Mouse (Mus musculus) hindbrain, embryonic 12.5 days (tissue): ENCODE data around the gene Sf3b5. TPM values are rescaled to one million over a fixed set of nuclear protein-coding genes. Genes with fewer than 3 reads are reported as not detected.
"Not testable (repeated sequence)": the region's sequence is repeated elsewhere in the genome, so short reads cannot be mapped to it uniquely, and the experiment has no call there.

Experiments used
- ATAC-seq: fragments of 200-750 bp; cut with Nextera tagmentation; 2 replicates; pipeline ENCODE4 v1.8.0; 2017; ENCODE audit warnings: moderate TSS enrichment; ENCODE audit not compliant: low FRiP score
- H3K27ac ChIP-seq: fragments of 300-500 bp; sonication (generic); 2 replicates; pipeline ENCODE4 v1.5.1; 2016; ENCODE audit warnings: mild to moderate bottlenecking
- H3K27me3 ChIP-seq: fragments of 300-500 bp; sonication (generic); 2 replicates; pipeline ENCODE4 v1.6.1; 2016; ENCODE audit warnings: mild to moderate bottlenecking
- H3K36me3 ChIP-seq: fragments of 300-500 bp; sonication (generic); 2 replicates; pipeline ENCODE4 v1.6.1; 2016; ENCODE audit warnings: mild to moderate bottlenecking
- H3K4me1 ChIP-seq: fragments of 300-500 bp; sonication (generic); 2 replicates; pipeline ENCODE4 v1.6.1; 2016
- H3K4me2 ChIP-seq: fragments of 300-500 bp; sonication (generic); replicated peaks from 2 replicates; pipeline ENCODE4 v1.6.1; 2016; ENCODE audit warnings: mild to moderate bottlenecking
- H3K4me3 ChIP-seq: fragments of 300-500 bp; sonication (generic); 2 replicates; pipeline ENCODE4 v1.5.1; 2016; ENCODE audit warnings: mild to moderate bottlenecking
- H3K9ac ChIP-seq: fragments of 300-500 bp; sonication (generic); 2 replicates; pipeline ENCODE4 v1.6.1; 2016; ENCODE audit warnings: mild to moderate bottlenecking, moderate library complexity
- H3K9me3 ChIP-seq: fragments of 300-500 bp; sonication (generic); replicated peaks from 2 replicates; pipeline ENCODE4 v1.6.1; 2016; ENCODE audit warnings: mild to moderate bottlenecking
- WGBS: fragments of 180-500 bp; shearing (Covaris S2); methylation state at CpG from one replicate; pipeline ENCODE4 v1.1.7; 2016; 5-methylcytosine and 5-hydroxymethylcytosine counted together
- polyA plus RNA-seq: library from polyadenylated mRNA; unstranded; fragments of >200 nt; fragmentation: Nextera tagmentation; extraction: Ambion mirVana; gene quantifications from 2 replicates; pipeline ENCODE4 v1.2.1, GENCODE M21; 2016

Sf3b5 gene
- polyA plus RNA-seq, 1 experiment from 2014 or later: 30.6 TPM

GRCm38 (mm10) chr10:13016573-13016972 is 11.4 kb downstream of the Sf3b5 start:
- 37% methylated on average over 4 of the region's 4 CpGs for WGBS
- no peak overlapping the region for H3K4me2 ChIP-seq
- ATAC-seq: peak; percentile 38; the same call in 1 of the 2 replicates
- H3K9me3 ChIP-seq: no peaks in the 10 kb centered on the region
- H3K9ac ChIP-seq: no peak overlapping the region
- no peaks in the 10 kb centered on the region for H3K36me3 ChIP-seq
- H3K27ac ChIP-seq: no peak overlapping the region
- H3K4me3 ChIP-seq: no peak overlapping the region
- H3K4me1 ChIP-seq: no peaks in the 10 kb centered on the region
- H3K27me3 ChIP-seq: no peaks in the 10 kb centered on the region

DNA sequence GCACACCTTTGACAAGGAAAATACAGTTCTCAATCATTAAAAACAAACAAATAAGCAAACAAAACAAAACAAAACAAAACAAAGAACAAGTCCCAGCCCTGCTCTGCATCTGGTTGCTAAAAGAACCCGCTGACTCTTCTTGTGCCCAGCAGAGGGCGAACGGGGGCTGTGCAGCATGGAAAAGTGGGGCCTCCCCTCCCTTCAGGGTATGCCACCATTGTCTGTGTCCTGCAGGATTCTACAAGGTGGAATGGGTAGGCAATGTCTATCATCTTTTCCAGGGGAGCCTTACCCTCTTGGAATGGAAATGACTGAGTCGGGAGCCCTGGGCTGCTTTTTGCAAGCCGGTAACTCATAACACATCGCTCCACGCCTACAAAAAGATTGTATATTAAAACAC is 13.4 kb downstream of the Sf3b5 start:
- Histone ChIP-seq H3K9ac (no peak overlapping the region), H3K9me3 (no peaks in the 10 kb centered on the region), H3K4me1 (no peaks in the 10 kb centered on the region), H3K27ac (no peak overlapping the region), H3K4me3 (no peak overlapping the region), H3K27me3 (no peaks in the 10 kb centered on the region), H3K36me3 (no peaks in the 10 kb centered on the region), H3K4me2 (no peak overlapping the region)
- 64% methylated on average over 7 of the region's 7 CpGs for WGBS
- peak; percentile 39 for ATAC-seq

DNA sequence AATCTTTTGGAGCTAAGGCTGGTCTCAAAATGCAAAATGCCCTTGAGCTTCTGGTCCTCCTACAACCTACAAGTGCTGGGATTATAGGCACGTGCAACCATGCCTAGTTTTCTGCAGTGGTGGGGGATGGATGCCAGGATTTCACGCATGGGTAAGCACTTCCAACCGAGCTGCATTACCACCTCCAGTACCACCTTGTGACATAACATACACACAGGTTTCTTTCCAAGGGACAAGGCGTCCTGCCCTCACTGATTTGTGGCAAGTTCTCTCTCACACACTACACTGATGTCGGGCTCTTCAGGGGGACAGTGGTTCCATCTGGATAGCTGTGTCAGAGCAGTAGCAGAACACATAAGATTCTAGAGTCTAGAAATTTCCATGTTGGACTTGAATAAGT is 13.9 kb downstream of the Sf3b5 start:
- H3K27ac ChIP-seq: no peak overlapping the region
- WGBS: 80% methylated on average over 5 of the region's 5 CpGs
- H3K27me3 ChIP-seq: no peaks in the 10 kb centered on the region
- H3K4me1 ChIP-seq: no peaks in the 10 kb centered on the region
- ATAC-seq: no peak
- H3K4me2 ChIP-seq: no peak overlapping the region
- H3K36me3 ChIP-seq: no peaks in the 10 kb centered on the region
- no peak overlapping the region for H3K9ac ChIP-seq
- H3K4me3 ChIP-seq: no peak overlapping the region
- no peaks in the 10 kb centered on the region for H3K9me3 ChIP-seq

GRCm38 (mm10) chr10:13022103-13022502 is 17.0 kb downstream of the Sf3b5 start:
- no peaks in the 10 kb centered on the region for H3K27me3 ChIP-seq
- 91% methylated on average over 4 of the region's 4 CpGs for WGBS
- no peaks in the 10 kb centered on the region for H3K9me3 ChIP-seq
- no peak overlapping the region for H3K27ac ChIP-seq
- H3K4me3 ChIP-seq: no peak overlapping the region
- no peak overlapping the region for H3K4me2 ChIP-seq
- H3K36me3 ChIP-seq: no peaks in the 10 kb centered on the region
- H3K4me1 ChIP-seq: no peaks in the 10 kb centered on the region
- no peak overlapping the region for H3K9ac ChIP-seq
- no peak for ATAC-seq

DNA sequence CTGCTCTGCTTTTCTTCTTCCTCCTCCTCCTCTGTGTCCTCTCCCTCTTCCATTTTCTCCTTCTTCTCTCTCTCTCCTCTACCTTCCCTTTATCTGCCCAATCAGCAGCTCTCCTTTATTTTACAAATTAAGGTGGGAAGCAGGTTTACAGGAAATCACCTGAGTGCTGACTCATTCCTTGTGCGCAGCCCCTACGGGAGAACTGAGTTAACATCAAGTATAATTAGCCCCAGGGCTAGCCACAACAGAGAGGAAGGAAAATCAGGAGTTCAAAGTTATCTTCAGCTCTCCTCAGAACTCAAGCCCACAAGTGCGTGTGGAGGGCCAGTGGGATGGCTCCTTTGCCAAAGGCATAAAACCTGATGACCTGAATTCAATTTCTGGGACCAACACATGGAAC is 18.8 kb downstream of the Sf3b5 start:
- H3K4me3 ChIP-seq, H3K27me3 ChIP-seq, H3K27ac ChIP-seq, H3K9ac ChIP-seq, H3K4me1 ChIP-seq, H3K36me3 ChIP-seq, H3K4me2 ChIP-seq, H3K9me3 ChIP-seq, ATAC-seq: not testable (repeated sequence)
- WGBS: 74% methylated on average over 3 of the region's 3 CpGs

- no peaks in the 10 kb centered on the region for H3K9me3 ChIP-seq
- H3K27me3 ChIP-seq: no peaks in the 10 kb centered on the region
- H3K4me2 ChIP-seq: no peak overlapping the region
- H3K4me1 ChIP-seq: no peaks in the 10 kb centered on the region
- 90% methylated on average over 5 of the region's 5 CpGs for WGBS
- ATAC-seq: no peak
- H3K27ac ChIP-seq: no peak overlapping the region
- no peak overlapping the region for H3K4me3 ChIP-seq
- H3K9ac ChIP-seq: no peak overlapping the region
- no peaks in the 10 kb centered on the region for H3K36me3 ChIP-seq
Measured at GRCm38 (mm10) chr10:13027702-13028101, 22.6 kb downstream of the Sf3b5 start.

- Histone ChIP-seq H3K4me3 (no peak overlapping the region), H3K27me3 (no peaks in the 10 kb centered on the region), H3K4me1 (no peaks in the 10 kb centered on the region), H3K9ac (no peak overlapping the region), H3K4me2 (no peak overlapping the region), H3K36me3 (no peaks in the 10 kb centered on the region), H3K27ac (no peak overlapping the region), H3K9me3 (no peaks in the 10 kb centered on the region)
- WGBS: 97% methylated on average over 1 of the region's 1 CpGs
- ATAC-seq: no peak
Measured at GRCm38 (mm10) chr10:13028215-13028614, 23.1 kb downstream of the Sf3b5 start.

- no peak for ATAC-seq
- Histone ChIP-seq H3K36me3 (no peaks in the 10 kb centered on the region), H3K27me3 (no peaks in the 10 kb centered on the region), H3K9ac (no peak overlapping the region), H3K27ac (no peak overlapping the region), H3K4me3 (no peak overlapping the region), H3K9me3 (no peaks in the 10 kb centered on the region), H3K4me1 (no peaks in the 10 kb centered on the region), H3K4me2 (no peak overlapping the region)
- WGBS: 88% methylated on average over 5 of the region's 5 CpGs
Measured at GRCm38 (mm10) chr10:13029416-13029815, 24.3 kb downstream of the Sf3b5 start.

DNA sequence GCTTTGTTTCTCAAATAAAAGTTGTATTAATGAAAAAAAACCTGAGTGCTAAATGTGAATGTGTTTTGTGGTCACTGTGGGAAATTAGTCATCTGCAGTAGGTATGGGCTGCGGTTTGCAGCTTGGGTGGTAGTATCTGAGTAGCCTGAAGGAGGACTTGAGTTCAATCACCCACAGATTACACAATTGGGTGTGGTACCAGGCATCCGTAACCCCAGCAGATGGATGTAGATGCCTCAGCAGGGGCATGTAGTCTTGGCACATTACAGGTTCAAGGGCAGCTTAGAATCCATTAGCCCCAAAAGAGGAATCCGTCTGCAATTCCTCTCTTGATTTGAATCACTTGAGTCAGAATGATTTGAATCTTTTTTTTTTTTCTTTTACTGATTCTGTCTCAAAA is 30.1 kb downstream of the Sf3b5 start:
- no peak overlapping the region for H3K27ac ChIP-seq
- no peaks in the 10 kb centered on the region for H3K27me3 ChIP-seq
- no peak overlapping the region for H3K9ac ChIP-seq
- H3K36me3 ChIP-seq: no peaks in the 10 kb centered on the region
- H3K9me3 ChIP-seq: no peaks in the 10 kb centered on the region
- H3K4me2 ChIP-seq: no peak overlapping the region
- no peak for ATAC-seq
- WGBS: 87% methylated on average over 3 of the region's 3 CpGs
- H3K4me3 ChIP-seq: no peak overlapping the region
- no peaks in the 10 kb centered on the region for H3K4me1 ChIP-seq

- no peak overlapping the region for H3K9ac ChIP-seq
- no peaks in the 10 kb centered on the region for H3K27me3 ChIP-seq
- no peaks in the 10 kb centered on the region for H3K9me3 ChIP-seq
- no peak overlapping the region for H3K4me2 ChIP-seq
- no peaks in the 10 kb centered on the region for H3K36me3 ChIP-seq
- no peak for ATAC-seq
- H3K4me3 ChIP-seq: no peak overlapping the region
- no peaks in the 10 kb centered on the region for H3K4me1 ChIP-seq
- 85% methylated on average over 5 of the region's 5 CpGs for WGBS
- no peak overlapping the region for H3K27ac ChIP-seq
Measured at GRCm38 (mm10) chr10:13039637-13040174, 34.6 kb downstream of the Sf3b5 start.

GRCm38 (mm10) chr10:13044659-13045058 is 39.5 kb downstream of the Sf3b5 start:
- no peaks in the 10 kb centered on the region for H3K9me3 ChIP-seq
- no peaks in the 10 kb centered on the region for H3K27me3 ChIP-seq
- H3K4me1 ChIP-seq: no peaks in the 10 kb centered on the region
- 86% methylated on average over 11 of the region's 11 CpGs for WGBS
- H3K36me3 ChIP-seq: no peaks in the 10 kb centered on the region
- H3K4me2 ChIP-seq: no peak overlapping the region
- no peak overlapping the region for H3K27ac ChIP-seq
- no peak overlapping the region for H3K9ac ChIP-seq
- no peak for ATAC-seq
- H3K4me3 ChIP-seq: no peak overlapping the region

GRCm38 (mm10) chr10:13047816-13048215 is 42.7 kb downstream of the Sf3b5 start:
- ATAC-seq: no peak
- Histone ChIP-seq H3K27ac (no peak overlapping the region), H3K9me3 (no peaks in the 10 kb centered on the region), H3K4me3 (no peak overlapping the region), H3K4me2 (no peak overlapping the region), H3K36me3 (no peaks in the 10 kb centered on the region), H3K4me1 (no peaks in the 10 kb centered on the region), H3K9ac (no peak overlapping the region), H3K27me3 (no peaks in the 10 kb centered on the region)
- WGBS: 60% methylated on average over 4 of the region's 4 CpGs

GRCm38 (mm10) chr10:13056863-13057381 is 51.8 kb downstream of the Sf3b5 start:
- H3K4me2 ChIP-seq: no peak overlapping the region
- ATAC-seq: no peak
- no peak overlapping the region for H3K4me3 ChIP-seq
- peaks cover 28% of the 10 kb centered on the region for H3K27me3 ChIP-seq
- 81% methylated on average over 6 of the region's 6 CpGs for WGBS
- no peaks in the 10 kb centered on the region for H3K36me3 ChIP-seq
- no peak overlapping the region for H3K27ac ChIP-seq
- H3K9ac ChIP-seq: no peak overlapping the region
- H3K9me3 ChIP-seq: no peaks in the 10 kb centered on the region
- peaks cover 8% of the 10 kb centered on the region for H3K4me1 ChIP-seq
